Mouse (Mus musculus): ENCODE data around the gene Por. TPM values are rescaled to one million over a fixed set of nuclear protein-coding genes. Genes with fewer than 3 reads are reported as not detected.
A peak's percentile ranks its signal among the peaks of the same experiment; 100 is the strongest.

Gene Por
- polyA plus RNA-seq, 1 experiment from 2014 or later, result 32.4 TPM

DNA sequence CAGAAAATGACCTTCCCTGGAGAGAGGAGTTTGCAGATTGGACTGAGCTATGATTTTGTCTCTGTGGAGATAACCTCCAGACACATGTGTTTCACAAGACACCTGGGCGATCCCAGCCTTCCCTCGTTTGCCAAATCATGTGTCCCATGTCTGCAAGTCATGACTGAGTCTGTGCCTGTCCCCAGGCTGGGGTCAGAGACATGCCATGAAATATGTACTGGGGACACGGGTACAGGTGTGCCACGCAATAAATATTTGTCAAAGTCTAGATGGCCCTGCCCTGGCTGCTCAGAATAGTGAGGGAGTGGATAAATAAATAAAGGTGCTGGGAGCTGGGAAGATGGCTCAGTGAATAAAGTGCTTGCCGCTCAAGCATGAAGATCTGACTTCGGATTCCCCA lies 23.8 kb upstream of the Por start:
- Histone ChIP-seq H3K9ac (ENCODE audit: low read depth, low read length) (no peak overlapping the region), H3K4me3 (ENCODE audit: low read depth, low read length) (no peak overlapping the region), H3K4me1 (ENCODE audit: control insufficient read depth, insufficient read depth, low read length) (no peaks in the 10 kb centered on the region), H3K36me3 (ENCODE audit: control insufficient read depth, insufficient read depth, low read length) (no peaks in the 10 kb centered on the region; the same call in 1 of the 2 replicates), H3K27ac (ENCODE audit: low read depth, low read length) (no peak overlapping the region), H3K27me3 (ENCODE audit: control insufficient read depth, insufficient read depth, low read length) (no peaks in the 10 kb centered on the region), H3K9me3 (replicated peaks; ENCODE audit: control insufficient read depth, low read length) (no peaks in the 10 kb centered on the region), H3K4me2 (no peak overlapping the region)
- no peak for ATAC-seq (replicated peaks; ENCODE audit: insufficient number of reproducible peaks, low FRiP score, low TSS enrichment)
- 84% methylated on average over 6 of the region's 6 CpGs for WGBS (ENCODE audit: insufficient replicate concordance)

DNA sequence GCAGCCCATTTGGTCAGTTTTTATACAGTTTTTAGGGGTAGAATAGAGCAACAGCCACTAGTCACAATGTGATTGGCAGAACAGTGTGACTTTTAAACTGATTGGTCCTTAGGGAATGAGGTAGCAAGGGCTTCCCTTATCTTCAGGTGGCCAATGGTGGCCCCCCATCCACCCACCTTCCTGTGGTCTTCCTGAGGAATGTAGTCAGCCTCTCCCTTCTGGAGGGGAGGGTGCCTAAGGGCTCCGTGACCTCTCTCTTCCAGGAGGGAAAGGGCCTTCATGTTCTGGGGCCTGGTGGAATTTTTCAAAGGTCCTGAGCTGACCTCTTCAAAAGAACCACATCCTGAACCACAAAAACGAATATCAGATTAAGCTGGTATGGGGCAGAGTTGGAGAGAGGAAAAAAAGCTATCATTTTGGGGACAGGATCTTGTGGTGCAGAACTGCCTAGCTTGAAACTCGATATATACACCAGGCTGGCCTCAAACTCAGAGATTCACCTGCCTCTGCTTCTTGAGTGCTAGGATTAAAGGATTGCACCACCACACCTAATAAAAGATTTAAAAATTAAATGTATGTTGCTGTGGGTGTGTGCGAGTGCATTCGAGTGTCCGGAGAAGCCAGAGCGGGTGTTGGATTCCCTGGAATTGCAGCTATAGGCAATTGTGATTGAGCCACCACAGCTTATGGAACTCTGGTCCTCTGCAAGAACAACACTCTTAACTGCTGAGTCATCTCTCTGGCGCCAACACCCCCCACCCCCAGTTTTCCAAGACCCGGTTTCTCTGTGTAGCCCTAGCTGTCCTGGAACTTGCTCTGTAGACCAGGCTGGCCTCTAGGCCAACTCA lies 21.1 kb upstream of the Por start:
- WGBS (ENCODE audit: insufficient replicate concordance), result 64% methylated on average over 9 of the region's 9 CpGs
- H3K4me3 ChIP-seq (ENCODE audit: low read depth, low read length), result no peak overlapping the region
- H3K4me2 ChIP-seq, result no peak overlapping the region
- H3K27me3 ChIP-seq (ENCODE audit: control insufficient read depth, insufficient read depth, low read length), result no peaks in the 10 kb centered on the region
- no peaks in the 10 kb centered on the region for H3K4me1 ChIP-seq (ENCODE audit: control insufficient read depth, insufficient read depth, low read length)
- ATAC-seq (replicated peaks; ENCODE audit: insufficient number of reproducible peaks, low FRiP score, low TSS enrichment), result no peak
- no peak overlapping the region for H3K27ac ChIP-seq (ENCODE audit: low read depth, low read length)
- H3K9me3 ChIP-seq (replicated peaks; ENCODE audit: control insufficient read depth, low read length), result no peaks in the 10 kb centered on the region
- H3K9ac ChIP-seq (ENCODE audit: low read depth, low read length), result no peak overlapping the region
- no peaks in the 10 kb centered on the region for H3K36me3 ChIP-seq (ENCODE audit: control insufficient read depth, insufficient read depth, low read length)

DNA sequence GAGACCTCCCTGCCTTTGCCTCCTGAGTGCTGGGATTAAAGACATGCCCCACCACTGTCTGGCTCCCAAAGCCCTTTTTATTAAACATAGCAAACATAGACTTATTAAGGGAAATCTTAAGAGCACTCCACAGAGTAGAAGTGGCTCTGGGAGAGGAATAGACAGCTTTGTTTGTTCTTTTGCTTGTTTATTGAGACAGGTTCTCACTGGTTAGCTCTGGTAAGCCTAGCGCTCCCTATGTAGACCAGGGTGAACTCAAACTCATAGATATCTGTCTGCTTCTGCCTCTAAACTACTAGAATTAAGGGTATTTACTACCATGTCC lies 20.6 kb upstream of the Por start:
- Histone ChIP-seq H3K4me1 (ENCODE audit: control insufficient read depth, insufficient read depth, low read length) (no peaks in the 10 kb centered on the region), H3K4me3 (ENCODE audit: low read depth, low read length) (no peak overlapping the region), H3K36me3 (ENCODE audit: control insufficient read depth, insufficient read depth, low read length) (no peaks in the 10 kb centered on the region), H3K4me2 (no peak overlapping the region), H3K27me3 (ENCODE audit: control insufficient read depth, insufficient read depth, low read length) (no peaks in the 10 kb centered on the region), H3K9ac (ENCODE audit: low read depth, low read length) (no peak overlapping the region), H3K27ac (ENCODE audit: low read depth, low read length) (no peak overlapping the region), H3K9me3 (replicated peaks; ENCODE audit: control insufficient read depth, low read length) (no peaks in the 10 kb centered on the region)
- WGBS (ENCODE audit: insufficient replicate concordance), result 96% methylated on average over 1 of the region's 1 CpGs
- no peak for ATAC-seq (replicated peaks; ENCODE audit: insufficient number of reproducible peaks, low FRiP score, low TSS enrichment)

DNA sequence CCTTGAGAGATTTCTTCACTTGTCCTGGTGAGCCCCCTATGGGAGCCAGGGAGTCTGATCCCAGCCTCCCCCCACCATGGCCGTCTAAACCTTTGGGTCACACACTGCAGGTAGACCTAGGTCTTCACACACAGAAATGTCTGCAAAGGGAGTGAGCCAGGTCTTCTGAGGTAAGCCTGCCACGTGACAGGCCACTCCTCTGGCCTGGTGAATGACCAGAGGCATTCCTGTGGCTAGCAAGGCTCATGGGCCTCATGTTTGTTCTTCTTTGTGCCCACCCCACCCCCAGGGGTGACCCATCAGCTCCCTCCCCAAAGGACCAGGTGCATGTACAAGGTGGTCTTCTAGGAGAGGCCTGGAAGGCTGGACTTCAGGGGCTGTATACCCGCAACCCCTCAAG lies 18.3 kb upstream of the Por start:
- H3K36me3 ChIP-seq (ENCODE audit: control insufficient read depth, insufficient read depth, low read length), result no peaks in the 10 kb centered on the region
- no peaks in the 10 kb centered on the region for H3K9me3 ChIP-seq (replicated peaks; ENCODE audit: control insufficient read depth, low read length)
- no peak overlapping the region for H3K9ac ChIP-seq (ENCODE audit: low read depth, low read length)
- no peaks in the 10 kb centered on the region for H3K4me1 ChIP-seq (ENCODE audit: control insufficient read depth, insufficient read depth, low read length)
- H3K27ac ChIP-seq (ENCODE audit: low read depth, low read length), result no peak overlapping the region
- H3K27me3 ChIP-seq (ENCODE audit: control insufficient read depth, insufficient read depth, low read length), result no peaks in the 10 kb centered on the region
- no peak for ATAC-seq (replicated peaks; ENCODE audit: insufficient number of reproducible peaks, low FRiP score, low TSS enrichment)
- WGBS (ENCODE audit: insufficient replicate concordance), result 72% methylated on average over 3 of the region's 3 CpGs
- no peak overlapping the region for H3K4me3 ChIP-seq (ENCODE audit: low read depth, low read length)
- H3K4me2 ChIP-seq, result no peak overlapping the region

DNA sequence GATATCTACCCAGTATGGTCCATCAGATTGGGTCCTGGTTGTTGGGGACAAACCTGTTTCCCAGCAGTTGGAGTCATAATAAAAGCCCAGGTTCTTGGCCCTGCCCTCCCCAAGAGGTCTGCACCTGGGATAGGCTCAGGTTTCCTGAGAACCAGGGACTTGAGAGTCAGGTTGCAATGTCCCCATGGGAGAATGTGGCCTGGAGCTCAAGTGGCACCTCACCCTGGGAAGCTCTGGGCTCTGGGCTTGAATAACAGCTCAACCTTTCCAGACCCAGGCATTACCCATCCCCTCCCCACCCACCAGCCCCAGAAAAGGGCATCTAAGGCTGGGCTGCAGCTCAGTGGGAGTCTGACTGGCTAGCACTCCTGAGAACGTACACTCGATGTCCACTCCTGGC lies 16.6 kb upstream of the Por start:
- Histone ChIP-seq H3K36me3 (ENCODE audit: control insufficient read depth, insufficient read depth, low read length) (no peaks in the 10 kb centered on the region), H3K4me1 (ENCODE audit: control insufficient read depth, insufficient read depth, low read length) (no peaks in the 10 kb centered on the region), H3K9me3 (replicated peaks; ENCODE audit: control insufficient read depth, low read length) (no peaks in the 10 kb centered on the region), H3K27me3 (ENCODE audit: control insufficient read depth, insufficient read depth, low read length) (no peaks in the 10 kb centered on the region), H3K4me3 (ENCODE audit: low read depth, low read length) (no peak overlapping the region), H3K4me2 (no peak overlapping the region), H3K27ac (ENCODE audit: low read depth, low read length) (no peak overlapping the region), H3K9ac (ENCODE audit: low read depth, low read length) (no peak overlapping the region)
- no peak for ATAC-seq (replicated peaks; ENCODE audit: insufficient number of reproducible peaks, low FRiP score, low TSS enrichment)
- WGBS (ENCODE audit: insufficient replicate concordance), result 56% methylated on average over 2 of the region's 2 CpGs

DNA sequence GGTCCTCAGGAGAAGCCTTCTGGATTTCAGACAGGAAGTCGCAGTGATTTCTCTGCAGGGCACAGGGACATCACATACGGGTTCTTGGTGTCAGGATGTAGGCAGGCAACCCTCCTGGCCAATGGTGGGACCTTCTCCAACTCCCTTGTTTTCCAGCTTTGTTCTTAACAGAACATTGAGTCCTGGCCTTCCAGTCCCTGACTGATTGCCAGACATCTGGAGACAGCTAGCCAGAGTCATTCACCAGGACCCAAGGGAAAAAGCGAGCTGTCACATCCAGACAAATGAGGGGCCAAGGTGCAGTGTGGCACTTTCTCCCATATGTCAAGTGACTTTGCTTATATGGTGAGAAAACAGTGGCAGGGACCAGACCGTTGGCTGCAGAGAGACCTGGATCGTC lies 13.8 kb upstream of the Por start:
- H3K4me3 ChIP-seq (ENCODE audit: low read depth, low read length), result no peak overlapping the region
- WGBS (ENCODE audit: insufficient replicate concordance), result 72% methylated on average over 5 of the region's 5 CpGs
- H3K4me2 ChIP-seq, result no peak overlapping the region
- no peaks in the 10 kb centered on the region for H3K4me1 ChIP-seq (ENCODE audit: control insufficient read depth, insufficient read depth, low read length)
- H3K27me3 ChIP-seq (ENCODE audit: control insufficient read depth, insufficient read depth, low read length), result no peaks in the 10 kb centered on the region
- no peak overlapping the region for H3K9ac ChIP-seq (ENCODE audit: low read depth, low read length)
- no peak overlapping the region for H3K27ac ChIP-seq (ENCODE audit: low read depth, low read length)
- no peak for ATAC-seq (replicated peaks; ENCODE audit: insufficient number of reproducible peaks, low FRiP score, low TSS enrichment)
- no peaks in the 10 kb centered on the region for H3K9me3 ChIP-seq (replicated peaks; ENCODE audit: control insufficient read depth, low read length)
- H3K36me3 ChIP-seq (ENCODE audit: control insufficient read depth, insufficient read depth, low read length), result no peaks in the 10 kb centered on the region

DNA sequence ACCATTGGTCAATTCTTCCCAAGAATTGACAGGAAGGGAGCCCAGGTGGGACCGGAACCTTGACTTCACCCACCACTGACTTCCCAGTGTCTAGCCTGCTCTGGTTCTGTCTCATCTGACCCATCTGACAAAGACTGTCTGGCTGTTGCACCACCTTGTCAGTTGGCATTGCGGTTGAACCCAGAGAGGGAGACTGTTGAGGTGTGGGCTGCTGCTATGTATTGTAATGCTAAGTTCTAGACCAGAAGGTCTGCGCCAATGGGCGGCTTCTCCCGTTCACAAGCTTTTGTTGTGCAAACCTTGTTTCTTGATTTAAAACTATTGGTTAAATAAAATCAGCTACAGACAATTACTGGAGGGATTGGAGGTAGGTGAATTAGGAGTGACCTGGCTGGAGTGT lies 12.7 kb upstream of the Por start:
- H3K4me1 ChIP-seq (ENCODE audit: control insufficient read depth, insufficient read depth, low read length), result no peaks in the 10 kb centered on the region
- no peak overlapping the region for H3K27ac ChIP-seq (ENCODE audit: low read depth, low read length)
- no peak overlapping the region for H3K9ac ChIP-seq (ENCODE audit: low read depth, low read length)
- no peak for ATAC-seq (replicated peaks; ENCODE audit: insufficient number of reproducible peaks, low FRiP score, low TSS enrichment)
- WGBS (ENCODE audit: insufficient replicate concordance), result 79% methylated on average over 5 of the region's 5 CpGs
- H3K9me3 ChIP-seq (replicated peaks; ENCODE audit: control insufficient read depth, low read length), result no peaks in the 10 kb centered on the region
- no peaks in the 10 kb centered on the region for H3K36me3 ChIP-seq (ENCODE audit: control insufficient read depth, insufficient read depth, low read length)
- H3K27me3 ChIP-seq (ENCODE audit: control insufficient read depth, insufficient read depth, low read length), result no peaks in the 10 kb centered on the region
- no peak overlapping the region for H3K4me2 ChIP-seq
- no peak overlapping the region for H3K4me3 ChIP-seq (ENCODE audit: low read depth, low read length)

DNA sequence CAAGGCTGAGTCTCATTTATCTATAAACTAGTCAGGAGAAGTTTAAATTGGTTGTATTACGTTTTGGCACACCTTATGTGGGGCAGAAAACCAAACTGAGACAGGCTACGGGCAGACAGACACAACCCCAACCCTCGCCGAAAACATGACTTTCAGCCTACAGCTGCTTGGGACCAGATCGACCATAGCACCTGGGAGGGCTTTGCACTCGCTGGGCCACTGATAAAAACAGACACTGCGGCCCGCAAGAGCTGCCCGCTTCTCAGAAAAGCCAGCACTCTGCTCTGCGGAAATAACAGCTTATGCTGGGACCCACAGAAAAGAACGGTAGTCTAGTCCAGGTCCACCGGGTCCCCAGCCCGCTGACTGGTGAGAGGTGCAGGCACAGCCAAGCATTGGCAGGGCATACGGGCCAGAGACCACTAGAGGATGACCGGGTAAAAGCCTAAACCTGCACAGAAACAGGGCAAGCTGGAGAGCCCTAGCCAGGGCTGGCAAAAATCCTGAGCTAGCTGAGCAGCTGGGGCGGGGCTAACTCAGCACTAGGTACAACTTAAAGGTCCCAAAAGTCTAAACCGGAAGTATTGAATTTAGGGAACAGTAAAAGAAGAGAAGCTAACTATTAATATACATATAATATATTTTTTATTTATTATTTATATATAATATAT lies 12.0 kb upstream of the Por start:
- WGBS (ENCODE audit: insufficient replicate concordance), result 39% methylated on average over 17 of the region's 17 CpGs
- Histone ChIP-seq H3K27ac (ENCODE audit: low read depth, low read length) (no peak overlapping the region), H3K4me2 (peak overlapping the region; percentile 42), H3K4me1 (ENCODE audit: control insufficient read depth, insufficient read depth, low read length) (no peaks in the 10 kb centered on the region), H3K9me3 (replicated peaks; ENCODE audit: control insufficient read depth, low read length) (no peaks in the 10 kb centered on the region), H3K36me3 (ENCODE audit: control insufficient read depth, insufficient read depth, low read length) (no peaks in the 10 kb centered on the region), H3K9ac (ENCODE audit: low read depth, low read length) (no peak overlapping the region), H3K4me3 (ENCODE audit: low read depth, low read length) (no peak overlapping the region), H3K27me3 (ENCODE audit: control insufficient read depth, insufficient read depth, low read length) (no peaks in the 10 kb centered on the region)
- ATAC-seq (replicated peaks; ENCODE audit: insufficient number of reproducible peaks, low FRiP score, low TSS enrichment), result no peak

DNA sequence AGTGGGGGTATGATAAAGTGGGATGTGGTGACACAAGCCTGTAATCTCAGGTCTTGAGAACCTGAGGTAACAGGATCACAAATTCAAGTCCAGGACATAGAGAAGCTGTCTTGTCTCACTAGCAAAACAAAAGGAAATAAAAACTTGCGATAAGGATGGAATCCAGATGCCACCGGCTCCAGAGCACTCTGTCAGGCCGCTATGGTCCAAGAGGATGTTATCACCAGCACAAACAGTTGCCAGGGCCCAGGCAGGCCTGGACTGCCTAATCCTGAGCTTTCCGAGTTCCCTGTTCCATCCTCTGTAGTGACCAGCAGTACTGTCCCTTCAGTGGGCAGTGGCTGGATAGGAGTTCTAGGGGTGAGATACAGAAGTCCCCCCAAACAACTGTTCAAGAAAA lies 9.9 kb upstream of the Por start:
- Histone ChIP-seq H3K4me3 (ENCODE audit: low read depth, low read length) (no peak overlapping the region), H3K4me2 (no peak overlapping the region), H3K27ac (ENCODE audit: low read depth, low read length) (no peak overlapping the region), H3K9ac (ENCODE audit: low read depth, low read length) (no peak overlapping the region), H3K9me3 (replicated peaks; ENCODE audit: control insufficient read depth, low read length) (no peaks in the 10 kb centered on the region), H3K4me1 (ENCODE audit: control insufficient read depth, insufficient read depth, low read length) (no peaks in the 10 kb centered on the region), H3K27me3 (ENCODE audit: control insufficient read depth, insufficient read depth, low read length) (no peaks in the 10 kb centered on the region), H3K36me3 (ENCODE audit: control insufficient read depth, insufficient read depth, low read length) (no peaks in the 10 kb centered on the region)
- no peak for ATAC-seq (replicated peaks; ENCODE audit: insufficient number of reproducible peaks, low FRiP score, low TSS enrichment)
- WGBS (ENCODE audit: insufficient replicate concordance), result 23% methylated on average over 4 of the region's 4 CpGs

Measured in heart, embryonic 11.5 days (tissue).